Mouse (Mus musculus) lung, postnatal 0 days (tissue): Measurements from ENCODE around the gene Pip5k1a. TPM values are rescaled to one million over a fixed set of nuclear protein-coding genes. Genes with fewer than 3 reads are reported as not detected.

Source experiments
- ATAC-seq: fragments of 200-750 bp; cut with Nextera tagmentation; 2 replicates; pipeline ENCODE4 v1.8.0; 2017; ENCODE audit warnings: moderate library complexity
- DNase-seq: peaks from one replicate; pipeline ENCODE4 v3.0.0-alpha.2; 2016; ENCODE audit warnings: low spot score
- H3K27ac ChIP-seq: fragments of 300-500 bp; sonication (generic); 2 replicates; pipeline ENCODE4 v1.5.1; 2014; ENCODE audit warnings: antibody characterized with exemption, mild to moderate bottlenecking, low read length, mixed read lengths
- H3K27me3 ChIP-seq: fragments of 300-500 bp; sonication (generic); replicated peaks from 2 replicates; pipeline ENCODE4 v1.6.1; 2014; ENCODE audit warnings: low read length, mixed read lengths; ENCODE audit not compliant: insufficient read depth
- H3K36me3 ChIP-seq: fragments of 300-500 bp; sonication (generic); 2 replicates; pipeline ENCODE4 v1.6.1; 2014; ENCODE audit warnings: low read length, mixed read lengths; ENCODE audit not compliant: insufficient read depth
- H3K4me1 ChIP-seq: fragments of 300-500 bp; sonication (generic); 2 replicates; pipeline ENCODE4 v1.6.1; 2014; ENCODE audit warnings: antibody characterized with exemption, low read depth, low read length, mixed read lengths; ENCODE audit not compliant: insufficient read depth
- H3K4me2 ChIP-seq: fragments of 300-500 bp; sonication (generic); replicated peaks from 2 replicates; pipeline ENCODE4 v1.6.1; 2014; ENCODE audit warnings: low read depth, mild to moderate bottlenecking, low read length, moderate library complexity, mixed read lengths
- H3K4me3 ChIP-seq: fragments of 300-500 bp; sonication (generic); 2 replicates; pipeline ENCODE4 v1.5.1; 2014; ENCODE audit warnings: low read depth, low read length
- H3K9ac ChIP-seq: fragments of 300-500 bp; sonication (generic); replicated peaks from 2 replicates; pipeline ENCODE4 v1.6.1; 2014; ENCODE audit warnings: low read depth, mild to moderate bottlenecking
- H3K9me3 ChIP-seq: fragments of 300-500 bp; sonication (generic); 2 replicates; pipeline ENCODE4 v1.6.1; 2016; ENCODE audit warnings: low read length, mixed read lengths
- CTCF ChIP-seq: IDR thresholded peaks from 2 replicates; pipeline ENCODE4 v1.5.1; 2016; ENCODE audit warnings: antibody characterized with exemption, mild to moderate bottlenecking
- EP300 ChIP-seq: IDR thresholded peaks from 2 replicates; pipeline ENCODE4 v1.6.1; 2016; ENCODE audit warnings: antibody characterized with exemption, mild to moderate bottlenecking, control low read depth
- WGBS: fragments of 180-500 bp; shearing (Covaris S2); extraction: QIAGEN DNeasy Blood & Tissue Kit; methylation state at CpG from one replicate; pipeline ENCODE4 v1.1.7; 2014; 5-methylcytosine and 5-hydroxymethylcytosine counted together
- polyA plus RNA-seq: library from polyadenylated mRNA; unstranded; fragments of >200 nt; fragmentation: Nextera tagmentation; extraction: Ambion mirVana; gene quantifications from 2 replicates; pipeline ENCODE4 v1.2.1, GENCODE M21; 2015

Gene Pip5k1a
- 18.1 and 18.6 TPM in 2 replicates for polyA plus RNA-seq

DNA sequence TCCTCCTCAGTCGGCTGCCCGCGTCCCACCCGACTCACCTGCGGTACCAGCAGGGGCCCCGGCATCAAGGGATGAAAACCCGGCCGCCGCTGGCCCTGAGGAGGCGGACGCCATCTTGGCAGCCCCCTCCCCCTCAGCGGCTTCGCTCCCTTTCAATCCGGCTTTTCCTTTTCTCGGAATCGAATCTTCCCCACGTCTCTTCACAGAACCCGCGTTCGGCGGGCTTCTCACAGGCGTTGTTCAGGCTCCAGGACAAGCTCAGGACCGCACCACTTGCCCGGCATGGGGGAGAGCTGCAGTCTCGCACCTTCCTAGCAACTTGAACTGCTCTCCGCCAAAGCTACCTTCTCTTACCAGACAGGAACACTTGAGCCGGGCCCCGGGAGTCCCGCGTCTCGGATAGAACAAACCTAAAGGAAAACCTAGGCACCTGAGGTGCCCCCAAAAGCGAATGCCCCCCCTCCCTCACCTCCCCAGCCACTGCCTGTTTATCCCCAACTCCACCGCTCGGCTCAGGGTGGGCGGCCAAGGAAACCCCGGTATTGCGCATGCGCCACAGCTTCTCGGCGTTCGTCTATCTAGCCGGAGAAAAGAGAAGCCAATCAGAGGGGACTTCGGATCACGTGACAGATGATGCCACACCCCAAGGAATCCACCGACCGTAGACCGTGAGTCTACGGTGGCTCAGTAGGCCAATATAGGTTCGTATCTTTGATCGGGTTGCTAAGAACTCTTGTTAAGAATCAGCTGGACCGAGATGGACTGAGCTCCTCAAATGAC lies at the start of gene Pip5k1a:
TSS of gene Pip5k1a (minus strand) at position 593 of the 780 bp plus-strand sequence.
- Histone ChIP-seq H3K9ac (peak within 1 kb of the TSS; percentile 80), H3K9me3 (no peaks in the 10 kb centered on the region), H3K4me3 (peak within 1 kb of the TSS; percentile 94), H3K27ac (peak within 1 kb of the TSS; percentile 90), H3K36me3 (no peaks in the 10 kb centered on the region), H3K4me1 (peaks cover 6% of the 10 kb centered on the region; the same call in 1 of the 2 replicates), H3K27me3 (no peaks in the 10 kb centered on the region), H3K4me2 (peak within 1 kb of the TSS; percentile 64)
- ATAC-seq (peak; percentile 89), DNase-seq (peak; percentile 100)
- WGBS: under 1% methylated on average over 51 of the region's 51 CpGs
- TF ChIP-seq CTCF (peak; percentile 35), EP300 (0 out of 2 replicates have a peak, but pooled peaks have one; percentile 21)

DNA sequence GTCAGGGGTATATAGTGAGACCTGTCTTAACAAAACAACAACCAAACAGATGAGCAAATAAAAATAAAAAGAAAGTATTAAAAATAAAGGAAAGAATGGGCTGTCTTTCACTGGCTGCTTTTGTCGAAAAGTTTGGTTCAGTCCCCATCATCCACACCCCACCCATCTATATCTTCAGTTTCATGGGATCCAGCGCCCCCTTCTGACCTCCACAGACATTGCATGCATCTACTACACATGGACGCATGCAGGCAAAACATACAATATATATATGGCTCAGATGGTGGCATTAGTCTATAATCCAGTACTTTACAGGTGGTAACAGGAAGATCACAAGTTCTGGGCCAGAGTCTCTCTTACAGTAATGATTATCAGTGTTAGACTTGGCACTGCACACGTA lies 47.1 kb upstream of the Pip5k1a start:
- Histone ChIP-seq H3K27me3 (no peaks in the 10 kb centered on the region), H3K4me3 (no peak overlapping the region), H3K9ac (no peak overlapping the region), H3K4me2 (no peak overlapping the region), H3K27ac (no peak overlapping the region), H3K9me3 (no peaks in the 10 kb centered on the region), H3K36me3 (no peaks in the 10 kb centered on the region), H3K4me1 (no peaks in the 10 kb centered on the region)
- ATAC-seq: no peak
- 48% methylated on average over 4 of the region's 4 CpGs for WGBS
- TF ChIP-seq EP300 (no peak), CTCF (peak; percentile 75)
- no peak for DNase-seq

DNA sequence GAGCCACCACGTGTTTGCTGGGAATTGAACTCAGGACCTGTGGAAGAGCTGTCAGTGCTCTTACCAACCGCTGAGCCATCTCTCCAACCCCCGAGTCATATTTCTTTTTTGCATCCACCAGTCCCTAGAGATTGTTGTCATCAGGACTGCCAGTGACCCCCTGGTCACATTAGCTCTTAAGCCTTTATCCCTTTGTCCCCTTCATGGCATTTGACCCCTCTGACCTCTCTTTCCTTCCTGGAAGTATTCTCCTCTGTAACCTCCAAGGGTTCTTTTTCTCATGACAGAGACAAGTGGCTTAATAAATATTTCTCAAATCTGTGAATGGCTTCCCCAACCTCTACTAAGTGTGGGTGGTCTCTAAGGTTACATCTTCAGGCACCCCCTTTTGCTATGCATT lies 41.2 kb upstream of the Pip5k1a start:
- H3K4me2 ChIP-seq: no peak overlapping the region
- DNase-seq: no peak
- H3K4me1 ChIP-seq: no peaks in the 10 kb centered on the region
- no peaks in the 10 kb centered on the region for H3K36me3 ChIP-seq
- no peak overlapping the region for H3K27ac ChIP-seq
- H3K4me3 ChIP-seq: no peak overlapping the region
- no peak overlapping the region for H3K9ac ChIP-seq
- no peaks in the 10 kb centered on the region for H3K27me3 ChIP-seq
- WGBS: 59% methylated on average over 3 of the region's 3 CpGs
- no peak for ATAC-seq
- H3K9me3 ChIP-seq: no peaks in the 10 kb centered on the region
- TF ChIP-seq EP300: no peak
- no peak for TF ChIP-seq CTCF

DNA sequence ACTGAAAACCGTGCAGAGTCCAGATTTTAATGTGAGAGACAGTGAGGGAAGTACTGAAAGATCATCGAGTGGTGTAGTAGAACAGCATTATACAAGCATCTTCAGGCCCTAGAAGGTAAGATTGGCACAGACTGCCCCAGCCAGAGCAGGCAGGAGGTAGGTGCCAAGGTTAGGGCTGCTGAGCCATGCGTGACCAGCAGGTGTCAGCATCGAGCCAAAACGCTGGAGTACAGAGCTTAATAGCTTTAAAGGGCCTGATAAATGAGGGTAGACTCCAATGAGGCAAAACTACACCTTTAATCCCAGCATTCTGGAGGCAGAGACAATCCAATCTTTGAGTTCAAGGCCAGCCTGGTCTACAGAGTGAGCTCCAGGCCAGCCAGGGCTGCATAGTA lies 35.9 kb upstream of the Pip5k1a start:
- H3K9ac ChIP-seq: no peak overlapping the region
- TF ChIP-seq EP300 (no peak), CTCF (peak; percentile 98)
- no peaks in the 10 kb centered on the region for H3K4me1 ChIP-seq
- no peak overlapping the region for H3K4me3 ChIP-seq
- no peak overlapping the region for H3K27ac ChIP-seq
- H3K9me3 ChIP-seq: no peaks in the 10 kb centered on the region
- DNase-seq (peak; percentile 75), ATAC-seq (peak; percentile 84)
- H3K4me2 ChIP-seq: no peak overlapping the region
- no peaks in the 10 kb centered on the region for H3K36me3 ChIP-seq
- H3K27me3 ChIP-seq: no peaks in the 10 kb centered on the region
- 10% methylated on average over 5 of the region's 5 CpGs for WGBS

DNA sequence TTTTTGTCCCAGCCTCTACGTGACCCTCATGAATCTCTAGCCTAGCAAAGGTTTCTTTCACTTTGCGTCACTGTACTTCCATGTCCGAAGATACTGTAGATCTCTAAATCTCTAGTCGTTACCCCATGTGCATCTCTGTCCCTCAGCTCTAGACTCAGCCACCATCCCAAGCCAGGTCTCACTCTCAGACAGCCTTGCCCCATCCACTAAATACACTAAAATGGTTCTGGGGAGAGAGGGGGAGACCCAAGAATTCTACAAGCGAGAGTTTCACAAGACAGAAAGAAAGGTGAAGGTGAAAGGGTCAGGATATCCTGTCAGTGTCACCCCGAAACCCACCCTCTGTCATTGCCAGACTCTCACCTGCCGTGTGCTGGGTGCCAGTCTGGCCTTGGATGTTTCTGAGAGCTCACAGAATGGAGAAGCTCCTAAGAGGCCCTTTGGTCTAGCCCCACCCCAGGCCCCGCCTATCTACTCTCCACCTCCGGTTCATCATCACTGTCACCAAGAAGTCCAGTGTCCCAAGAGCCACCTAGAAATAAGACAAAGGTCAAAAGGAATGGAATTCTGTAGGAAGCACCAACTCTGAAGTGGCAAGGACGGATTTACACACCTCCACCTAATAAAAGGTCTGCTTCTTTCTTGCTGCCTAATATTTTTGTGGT lies 35.4 kb upstream of the Pip5k1a start, which contains the start of gene Tnfaip8l2:
TSS of gene Tnfaip8l2 (minus strand) at position 409 of the 665 bp plus-strand sequence.
- no peaks in the 10 kb centered on the region for H3K27me3 ChIP-seq
- no peaks in the 10 kb centered on the region for H3K4me1 ChIP-seq
- peak within 1 kb of the TSS; percentile 14; the same call in 1 of the 2 replicates for H3K27ac ChIP-seq
- no peak within 1 kb of the TSS for H3K9ac ChIP-seq
- no peaks in the 10 kb centered on the region for H3K9me3 ChIP-seq
- TF ChIP-seq CTCF (no peak), EP300 (no peak)
- WGBS: 75% methylated on average over 10 of the region's 10 CpGs
- no peaks in the 10 kb centered on the region for H3K36me3 ChIP-seq
- H3K4me2 ChIP-seq: no peak within 1 kb of the TSS
- DNase-seq (no peak), ATAC-seq (peak; percentile 50; the same call in 1 of the 2 replicates)
- H3K4me3 ChIP-seq: no peak within 1 kb of the TSS

DNA sequence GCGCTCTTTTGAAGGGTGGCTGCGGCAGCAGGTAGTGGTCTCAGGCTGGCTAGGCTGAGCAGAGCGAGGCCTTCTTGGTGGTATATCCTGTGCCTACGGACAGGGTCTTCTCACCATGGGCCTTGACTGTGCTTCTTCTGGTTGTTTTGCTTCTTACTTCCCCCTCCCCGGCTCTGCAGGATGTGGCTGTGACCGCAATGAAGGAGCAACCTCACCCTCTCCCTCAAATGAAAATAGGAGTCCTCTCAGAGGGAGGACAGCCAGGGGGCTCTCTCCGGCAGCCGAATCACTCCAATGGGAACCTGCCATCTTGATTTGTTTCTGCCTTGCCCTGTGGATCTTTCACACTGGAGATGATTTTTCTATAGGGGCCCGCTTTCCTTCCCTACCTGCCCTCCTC lies 34.7 kb upstream of the Pip5k1a start:
- Histone ChIP-seq H3K4me3 (no peak overlapping the region), H3K27me3 (no peaks in the 10 kb centered on the region), H3K9ac (no peak overlapping the region), H3K4me1 (no peaks in the 10 kb centered on the region), H3K36me3 (no peaks in the 10 kb centered on the region), H3K4me2 (no peak overlapping the region), H3K9me3 (no peaks in the 10 kb centered on the region), H3K27ac (peak overlapping the region; percentile 14; the same call in 1 of the 2 replicates)
- WGBS: 78% methylated on average over 9 of the region's 9 CpGs
- TF ChIP-seq CTCF: no peak
- no peak for TF ChIP-seq EP300
- ATAC-seq (no peak), DNase-seq (no peak)
